Mouse (Mus musculus): Measurements from ENCODE around the gene Wdfy4. TPM values are rescaled to one million over a fixed set of nuclear protein-coding genes. Genes with fewer than 3 reads are reported as not detected.

The Wdfy4 gene
- polyA plus RNA-seq, 1 experiment, result 0.86 TPM

GRCm38 (mm10) chr14:32984176-32984738 lies 201.1 kb downstream of the Wdfy4 start:
- TF ChIP-seq POLR2A (IDR thresholded peaks at IDR 0.05; ENCODE audit: extremely low read depth, insufficient read depth, low read length) (no peak), CTCF (IDR thresholded peaks at IDR 0.05; ENCODE audit: extremely low read depth, insufficient read depth, low read length) (no peak)

GRCm38 (mm10) chr14:32970700-32971099 lies 214.6 kb downstream of the Wdfy4 start:
- TF ChIP-seq CTCF (IDR thresholded peaks at IDR 0.05; ENCODE audit: extremely low read depth, insufficient read depth, low read length) (no peak), POLR2A (IDR thresholded peaks at IDR 0.05; ENCODE audit: extremely low read depth, insufficient read depth, low read length) (no peak)

More at GRCm38 (mm10) chr14:32984176-32984738, 201.1 kb downstream of the Wdfy4 start:
- Histone ChIP-seq H3K4me3 (ENCODE audit: insufficient read depth, low read length) (no peak overlapping the region), H3K4me1 (ENCODE audit: control insufficient read depth, insufficient read depth, low read length) (no peaks in the 10 kb centered on the region), H3K27ac (ENCODE audit: insufficient read depth, low read length) (no peak overlapping the region)

DNA sequence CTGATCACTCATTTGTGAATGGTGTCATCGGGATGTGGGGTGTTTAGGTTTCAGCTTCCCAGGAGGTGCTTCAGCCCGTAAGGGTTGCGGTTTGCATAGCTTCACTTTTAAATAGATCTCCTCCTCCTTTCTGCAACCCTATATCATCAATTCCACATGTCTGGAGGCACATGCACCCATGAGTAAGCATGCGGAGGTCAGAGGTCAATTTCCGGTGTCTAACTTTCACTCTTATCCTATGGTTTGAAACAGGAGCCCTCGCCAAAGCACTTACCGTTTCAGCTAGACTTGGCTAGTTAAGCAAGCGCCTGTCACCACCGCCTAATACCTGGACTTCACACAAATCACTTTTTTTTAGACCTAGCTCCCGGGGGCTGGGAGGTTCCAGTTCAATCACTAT lies 220.6 kb downstream of the Wdfy4 start:
- Histone ChIP-seq H3K27ac (ENCODE audit: insufficient read depth, low read length) (no peak overlapping the region), H3K4me1 (ENCODE audit: control insufficient read depth, insufficient read depth, low read length) (no peaks in the 10 kb centered on the region), H3K4me3 (ENCODE audit: insufficient read depth, low read length) (no peak overlapping the region)
- TF ChIP-seq POLR2A (IDR thresholded peaks at IDR 0.05; ENCODE audit: extremely low read depth, insufficient read depth, low read length) (no peak), CTCF (IDR thresholded peaks at IDR 0.05; ENCODE audit: extremely low read depth, insufficient read depth, low read length) (no peak)

More at GRCm38 (mm10) chr14:32970700-32971099, 214.6 kb downstream of the Wdfy4 start:
- H3K27ac ChIP-seq (ENCODE audit: insufficient read depth, low read length), result no peak overlapping the region
- H3K4me1 ChIP-seq (ENCODE audit: control insufficient read depth, insufficient read depth, low read length), result no peaks in the 10 kb centered on the region
- H3K4me3 ChIP-seq (ENCODE audit: insufficient read depth, low read length), result no peak overlapping the region

GRCm38 (mm10) chr14:32960481-32960880 lies 224.8 kb downstream of the Wdfy4 start:
- no peak overlapping the region for H3K27ac ChIP-seq (ENCODE audit: insufficient read depth, low read length)
- TF ChIP-seq CTCF (IDR thresholded peaks at IDR 0.05; ENCODE audit: extremely low read depth, insufficient read depth, low read length) (peak; percentile 81), POLR2A (IDR thresholded peaks at IDR 0.05; ENCODE audit: extremely low read depth, insufficient read depth, low read length) (no peak)
- H3K4me1 ChIP-seq (ENCODE audit: control insufficient read depth, insufficient read depth, low read length), result no peaks in the 10 kb centered on the region
- no peak overlapping the region for H3K4me3 ChIP-seq (ENCODE audit: insufficient read depth, low read length)

DNA sequence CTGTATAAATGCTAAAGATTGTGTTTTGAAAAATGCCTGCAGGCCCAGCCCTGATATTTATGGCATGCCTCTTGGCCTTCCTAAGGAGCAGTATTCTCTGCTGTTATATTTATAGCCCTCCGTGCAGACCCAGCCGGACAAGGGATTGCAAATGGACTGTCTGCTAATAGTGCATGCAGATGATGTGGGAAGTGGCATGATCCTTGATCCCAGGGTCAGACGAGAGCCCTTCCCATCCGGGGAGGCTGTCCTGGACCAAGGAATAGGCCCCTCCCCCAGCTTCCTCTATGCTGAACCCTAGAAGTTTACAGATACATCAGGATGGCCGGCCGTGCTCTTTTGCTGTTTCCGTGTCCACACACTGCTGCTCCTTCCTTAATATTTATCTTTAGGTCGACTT lies 226.6 kb downstream of the Wdfy4 start:
- H3K4me1 ChIP-seq (ENCODE audit: control insufficient read depth, insufficient read depth, low read length), result no peaks in the 10 kb centered on the region
- TF ChIP-seq CTCF (IDR thresholded peaks at IDR 0.05; ENCODE audit: extremely low read depth, insufficient read depth, low read length) (no peak), POLR2A (IDR thresholded peaks at IDR 0.05; ENCODE audit: extremely low read depth, insufficient read depth, low read length) (no peak)
- H3K27ac ChIP-seq (ENCODE audit: insufficient read depth, low read length), result no peak overlapping the region
- no peak overlapping the region for H3K4me3 ChIP-seq (ENCODE audit: insufficient read depth, low read length)

DNA sequence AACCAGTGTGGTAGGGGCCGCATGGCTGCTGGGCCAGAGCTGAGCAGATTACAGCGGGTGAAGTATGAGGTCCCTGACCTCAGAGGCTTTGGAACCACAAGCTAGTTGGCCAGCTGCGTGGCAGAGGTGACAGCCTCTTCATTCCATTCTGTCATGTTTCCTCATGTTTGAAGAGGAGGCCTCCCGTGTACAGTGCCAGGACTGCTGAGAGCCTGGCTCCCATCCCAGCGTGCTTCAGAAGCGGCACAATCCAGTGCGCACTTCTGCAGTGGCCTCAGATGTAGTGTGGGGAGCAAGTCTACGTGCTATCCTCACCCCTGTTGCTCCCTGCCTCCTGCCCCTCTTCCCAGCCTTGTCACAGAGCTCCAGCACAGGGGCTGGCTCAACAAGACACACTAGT lies 228.8 kb downstream of the Wdfy4 start:
- H3K4me1 ChIP-seq (ENCODE audit: control insufficient read depth, insufficient read depth, low read length), result no peaks in the 10 kb centered on the region
- no peak overlapping the region for H3K27ac ChIP-seq (ENCODE audit: insufficient read depth, low read length)
- H3K4me3 ChIP-seq (ENCODE audit: insufficient read depth, low read length), result no peak overlapping the region
- TF ChIP-seq POLR2A (IDR thresholded peaks at IDR 0.05; ENCODE audit: extremely low read depth, insufficient read depth, low read length) (no peak), CTCF (IDR thresholded peaks at IDR 0.05; ENCODE audit: extremely low read depth, insufficient read depth, low read length) (no peak)

DNA sequence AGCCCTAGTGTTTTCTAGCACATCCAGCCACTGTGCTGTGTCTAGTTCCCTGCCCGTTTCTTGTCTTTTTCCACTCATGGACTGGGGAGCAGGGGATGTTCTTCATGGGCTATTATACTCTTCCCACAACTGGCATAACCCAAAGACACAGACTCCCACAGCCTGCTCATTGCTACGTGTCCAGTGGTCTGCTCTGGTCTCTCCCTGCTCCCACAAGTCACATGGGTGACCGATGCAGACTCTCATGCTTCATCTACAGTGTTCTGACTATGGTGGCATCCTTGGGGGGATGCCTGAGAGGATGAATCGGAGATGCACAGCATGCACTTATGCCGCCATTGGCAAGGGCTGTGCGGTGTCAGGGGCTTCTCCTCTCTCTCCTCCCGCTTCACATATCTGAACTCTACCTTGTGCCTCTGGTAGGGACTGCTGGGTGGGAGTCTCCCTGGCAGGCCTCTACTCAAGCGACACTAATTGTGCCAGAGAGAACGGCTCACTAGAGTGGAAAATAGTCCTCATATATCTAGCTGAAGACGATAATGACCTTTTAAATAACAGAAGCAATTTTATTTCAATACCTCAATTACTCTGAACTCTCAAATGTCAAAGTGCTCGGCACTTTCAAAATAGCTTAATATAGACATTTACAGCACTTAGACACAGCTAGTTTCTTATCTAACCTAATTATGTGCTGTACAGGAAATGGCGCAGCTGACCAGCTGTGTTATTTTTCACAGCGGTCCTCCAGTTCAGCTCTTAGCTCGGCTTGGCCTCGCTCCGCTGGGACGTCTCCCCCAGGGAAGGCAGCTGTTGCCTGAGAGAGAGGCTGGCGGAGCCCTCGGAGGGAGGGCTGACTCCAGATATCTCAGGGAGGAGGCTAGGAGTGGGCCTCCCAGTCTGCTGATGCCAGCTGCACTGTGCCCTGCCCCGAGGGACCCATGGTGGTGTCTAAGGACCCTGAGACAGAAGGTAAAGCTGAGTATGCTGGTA lies 234.7 kb downstream of the Wdfy4 start:
- TF ChIP-seq POLR2A (IDR thresholded peaks at IDR 0.05; ENCODE audit: extremely low read depth, insufficient read depth, low read length), result no peak
- TF ChIP-seq CTCF (IDR thresholded peaks at IDR 0.05; ENCODE audit: extremely low read depth, insufficient read depth, low read length), result no peak
- Histone ChIP-seq H3K27ac (ENCODE audit: insufficient read depth, low read length) (no peak overlapping the region), H3K4me3 (ENCODE audit: insufficient read depth, low read length) (no peak overlapping the region), H3K4me1 (ENCODE audit: control insufficient read depth, insufficient read depth, low read length) (no peaks in the 10 kb centered on the region)

DNA sequence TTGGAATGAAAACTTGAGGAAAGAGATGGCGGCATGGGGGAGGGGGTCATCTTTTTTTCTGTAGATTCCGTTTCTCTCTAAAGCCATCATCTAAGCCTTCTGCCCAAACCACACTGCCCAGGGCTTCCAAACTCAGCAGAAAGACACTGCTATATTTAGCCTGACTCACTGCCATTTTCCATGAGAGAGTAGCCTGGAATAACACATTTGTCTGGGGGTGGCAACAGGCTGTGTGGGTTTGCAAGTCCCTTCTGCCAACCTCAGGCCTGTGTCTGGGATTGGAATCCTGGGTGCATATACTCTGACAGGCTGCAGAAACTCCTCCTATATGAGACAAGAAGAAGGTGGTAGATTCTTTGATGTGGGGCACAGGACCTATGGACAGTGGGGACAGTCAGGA lies 237.8 kb downstream of the Wdfy4 start:
- no peak overlapping the region for H3K4me3 ChIP-seq (ENCODE audit: insufficient read depth, low read length)
- TF ChIP-seq CTCF (IDR thresholded peaks at IDR 0.05; ENCODE audit: extremely low read depth, insufficient read depth, low read length) (no peak), POLR2A (IDR thresholded peaks at IDR 0.05; ENCODE audit: extremely low read depth, insufficient read depth, low read length) (no peak)
- H3K4me1 ChIP-seq (ENCODE audit: control insufficient read depth, insufficient read depth, low read length), result no peaks in the 10 kb centered on the region
- no peak overlapping the region for H3K27ac ChIP-seq (ENCODE audit: insufficient read depth, low read length)

- no peak for TF ChIP-seq CTCF (IDR thresholded peaks at IDR 0.05; ENCODE audit: extremely low read depth, insufficient read depth, low read length)
- no peak for TF ChIP-seq POLR2A (IDR thresholded peaks at IDR 0.05; ENCODE audit: extremely low read depth, insufficient read depth, low read length)
- H3K4me1 ChIP-seq (ENCODE audit: control insufficient read depth, insufficient read depth, low read length), result no peaks in the 10 kb centered on the region
- H3K27ac ChIP-seq (ENCODE audit: insufficient read depth, low read length), result no peak overlapping the region
- H3K4me3 ChIP-seq (ENCODE audit: insufficient read depth, low read length), result no peak overlapping the region
Measured at GRCm38 (mm10) chr14:32939217-32939616, 246.1 kb downstream of the Wdfy4 start.

Measured in cortical plate, adult 2 months (tissue).